Mouse (Mus musculus) neural tube, embryonic 11.5 days (tissue): ENCODE measurements at regions not wholly inside any gene's neighbourhood (a gene's known extent, or its start where the extent isn't known, plus 50 kb on each side); places are given as distances from the start of the nearest gene placed in this dataset.

Experiments
- ATAC-seq: fragments of 200-750 bp; cut with Nextera tagmentation; 2 replicates; pipeline ENCODE4 v1.8.0; 2017; ENCODE audit warnings: moderate number of reproducible peaks, mild to moderate bottlenecking, moderate TSS enrichment, moderate library complexity; ENCODE audit not compliant: insufficient read depth, low FRiP score, low TSS enrichment
- DNase-seq: peaks from one replicate; pipeline ENCODE4 v3.0.0-alpha.2; 2015; ENCODE audit warnings: low spot score
- H3K27ac ChIP-seq: fragments of 300-500 bp; sonication (generic); 2 replicates; pipeline ENCODE4 v1.5.1; 2014; ENCODE audit warnings: low read depth, mild to moderate bottlenecking, low read length
- H3K27me3 ChIP-seq: fragments of 300-500 bp; sonication (generic); 2 replicates; pipeline ENCODE4 v1.6.1; 2014; ENCODE audit warnings: mild to moderate bottlenecking, low read length, mixed read lengths; ENCODE audit not compliant: control insufficient read depth, insufficient read depth
- H3K36me3 ChIP-seq: fragments of 300-500 bp; sonication (generic); 2 replicates; pipeline ENCODE4 v1.6.1; 2014; ENCODE audit warnings: mild to moderate bottlenecking, low read length, moderate library complexity, mixed read lengths; ENCODE audit not compliant: control insufficient read depth, insufficient read depth
- H3K4me1 ChIP-seq: fragments of 300-500 bp; sonication (generic); 2 replicates; pipeline ENCODE4 v1.6.1; 2014; ENCODE audit warnings: low read length, mixed read lengths; ENCODE audit not compliant: control insufficient read depth, insufficient read depth
- H3K4me2 ChIP-seq: fragments of 300-500 bp; sonication (generic); 2 replicates; pipeline ENCODE4 v1.6.1; 2014; ENCODE audit warnings: low read depth, mild to moderate bottlenecking, moderate library complexity
- H3K4me3 ChIP-seq: fragments of 300-500 bp; sonication (generic); 2 replicates; pipeline ENCODE4 v1.5.1; 2014; ENCODE audit warnings: low read depth, low read length
- H3K9ac ChIP-seq: fragments of 300-500 bp; sonication (generic); 2 replicates; pipeline ENCODE4 v1.6.1; 2014; ENCODE audit warnings: mild to moderate bottlenecking, low read length
- H3K9me3 ChIP-seq: fragments of 300-500 bp; sonication (generic); 2 replicates; pipeline ENCODE4 v1.6.1; 2016; ENCODE audit warnings: low read length; ENCODE audit not compliant: control insufficient read depth
- WGBS: fragments of 180-500 bp; shearing (Covaris S2); extraction: QIAGEN DNeasy Blood & Tissue Kit; methylation state at CpG from one replicate; pipeline ENCODE4 v1.1.7; 2014; 5-methylcytosine and 5-hydroxymethylcytosine counted together

DNA sequence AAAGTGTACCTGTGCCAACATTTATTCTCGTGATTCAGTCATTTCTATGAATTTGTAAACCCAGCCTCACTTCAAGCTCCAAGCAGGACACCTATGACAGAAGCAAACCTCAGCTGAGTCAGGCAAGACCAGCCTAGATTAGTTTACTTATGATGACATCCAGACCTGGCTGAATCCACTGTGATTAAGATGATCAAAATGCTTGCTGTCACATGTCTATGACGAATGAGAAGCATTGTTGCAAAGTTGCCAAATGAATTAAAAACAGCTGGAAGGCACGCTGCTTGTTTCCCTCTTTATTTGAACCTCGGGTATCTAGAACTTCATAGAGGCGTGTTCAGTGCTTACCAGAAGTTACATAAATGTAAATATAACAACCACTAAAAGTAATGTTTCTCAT is 95.9 kb upstream of the Itga4 start:
- no peaks in the 10 kb centered on the region for H3K4me1 ChIP-seq
- no peak for DNase-seq
- no peak overlapping the region for H3K9ac ChIP-seq
- no peak for ATAC-seq
- no peaks in the 10 kb centered on the region for H3K36me3 ChIP-seq
- no peaks in the 10 kb centered on the region for H3K27me3 ChIP-seq
- no peak overlapping the region for H3K27ac ChIP-seq
- no peak overlapping the region for H3K4me2 ChIP-seq
- H3K9me3 ChIP-seq = no peaks in the 10 kb centered on the region
- 88% methylated on average over 5 of the region's 5 CpGs for WGBS
- no peak overlapping the region for H3K4me3 ChIP-seq

DNA sequence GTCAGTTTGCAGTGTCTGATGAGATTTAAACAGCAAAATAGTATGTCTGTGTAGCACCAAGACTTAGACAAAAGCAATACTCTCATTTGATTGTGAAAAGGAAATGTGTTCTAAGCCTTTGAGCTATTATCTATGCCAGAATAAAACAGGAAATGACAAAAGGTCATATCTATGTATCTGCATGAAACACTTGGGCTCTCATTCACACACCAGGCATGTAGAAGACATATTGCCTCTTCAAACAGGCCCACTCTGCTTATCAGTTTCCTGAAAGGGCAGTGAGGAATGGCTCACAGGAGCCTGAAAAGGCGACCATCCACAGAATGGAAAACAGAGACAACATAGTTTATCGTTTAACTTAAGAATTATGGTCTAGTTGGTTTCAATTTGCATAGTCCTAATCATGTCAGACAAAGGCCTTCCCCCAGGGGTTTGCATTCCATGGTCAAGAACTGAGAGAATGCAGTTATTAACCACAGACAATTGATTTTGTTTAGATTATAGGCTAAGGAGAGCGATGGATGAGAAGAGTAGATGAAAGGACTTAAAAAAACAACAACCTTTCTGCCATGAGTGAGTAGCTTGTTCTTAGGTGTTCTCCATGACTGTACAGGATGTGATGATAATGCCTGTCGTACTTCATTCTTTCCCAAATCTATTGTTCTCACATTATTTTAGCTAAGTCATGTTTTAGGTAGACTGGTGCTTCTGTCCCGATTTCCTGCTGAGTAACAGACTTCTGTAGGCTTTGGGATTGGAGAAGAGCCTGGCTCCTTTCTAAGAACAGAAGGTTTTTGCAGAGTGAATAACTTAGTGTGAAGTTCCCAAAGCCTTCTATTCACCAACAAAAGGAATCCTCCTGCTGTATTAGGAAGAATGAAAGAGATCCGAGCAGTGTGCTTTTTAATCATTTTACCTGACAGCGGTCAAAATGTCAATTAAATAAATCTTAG is 82.0 kb upstream of the Itga4 start:
- Histone ChIP-seq H3K9me3 (no peaks in the 10 kb centered on the region), H3K27me3 (no peaks in the 10 kb centered on the region), H3K9ac (no peak overlapping the region), H3K4me3 (no peak overlapping the region), H3K4me1 (no peaks in the 10 kb centered on the region), H3K27ac (no peak overlapping the region), H3K36me3 (no peaks in the 10 kb centered on the region), H3K4me2 (no peak overlapping the region)
- WGBS = 62% methylated on average over 7 of the region's 7 CpGs
- DNase-seq = no peak
- ATAC-seq = no peak

DNA sequence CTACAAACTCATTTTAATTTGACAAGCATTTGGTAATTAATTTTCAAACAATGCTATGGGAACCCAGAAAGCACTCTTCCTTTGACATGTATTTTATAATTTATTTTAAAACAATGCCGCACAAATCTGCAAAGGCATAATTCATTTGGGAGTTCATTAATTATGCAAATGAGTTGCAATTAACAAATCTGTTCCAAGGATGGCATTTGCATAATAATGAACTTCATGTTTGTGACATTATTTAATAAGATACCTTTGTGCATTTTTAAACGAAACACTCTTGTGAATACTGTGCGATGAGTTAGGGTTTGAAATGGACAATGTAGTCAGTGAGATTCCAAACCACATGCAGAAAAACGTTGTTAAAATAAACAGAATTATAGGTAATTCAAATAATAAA is 80.9 kb upstream of the Itga4 start:
- no peak for ATAC-seq
- Histone ChIP-seq H3K9ac (no peak overlapping the region), H3K4me2 (no peak overlapping the region), H3K27ac (no peak overlapping the region), H3K27me3 (no peaks in the 10 kb centered on the region), H3K36me3 (no peaks in the 10 kb centered on the region), H3K4me1 (no peaks in the 10 kb centered on the region), H3K4me3 (no peak overlapping the region), H3K9me3 (no peaks in the 10 kb centered on the region)
- 94% methylated on average over 4 of the region's 4 CpGs for WGBS
- no peak for DNase-seq

DNA sequence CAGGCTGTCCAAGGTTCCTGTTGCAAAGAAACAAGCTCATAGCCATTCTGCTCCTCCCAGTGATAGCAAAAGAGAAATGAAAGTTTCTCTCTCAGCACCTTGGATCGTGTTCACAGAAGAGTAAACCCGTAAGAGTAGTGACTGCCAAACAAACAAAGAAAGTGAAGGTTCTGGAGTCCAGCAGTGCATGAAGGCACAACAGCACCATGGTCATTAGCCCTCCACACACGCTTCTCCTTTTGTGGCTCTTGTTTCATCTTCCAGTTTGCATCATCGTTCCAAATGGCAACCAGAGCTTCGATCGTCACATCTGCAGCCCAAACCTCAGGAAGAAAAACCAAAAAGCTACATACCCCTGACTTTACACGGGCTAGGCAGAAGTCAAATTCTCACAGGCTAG is 74.4 kb upstream of the Itga4 start:
- DNase-seq (no peak), ATAC-seq (no peak)
- H3K27ac ChIP-seq = no peak overlapping the region
- H3K9ac ChIP-seq = no peak overlapping the region
- no peak overlapping the region for H3K4me3 ChIP-seq
- WGBS = 66% methylated on average over 7 of the region's 7 CpGs
- no peaks in the 10 kb centered on the region for H3K27me3 ChIP-seq
- H3K9me3 ChIP-seq = no peaks in the 10 kb centered on the region
- no peak overlapping the region for H3K4me2 ChIP-seq
- H3K36me3 ChIP-seq = no peaks in the 10 kb centered on the region
- no peaks in the 10 kb centered on the region for H3K4me1 ChIP-seq

DNA sequence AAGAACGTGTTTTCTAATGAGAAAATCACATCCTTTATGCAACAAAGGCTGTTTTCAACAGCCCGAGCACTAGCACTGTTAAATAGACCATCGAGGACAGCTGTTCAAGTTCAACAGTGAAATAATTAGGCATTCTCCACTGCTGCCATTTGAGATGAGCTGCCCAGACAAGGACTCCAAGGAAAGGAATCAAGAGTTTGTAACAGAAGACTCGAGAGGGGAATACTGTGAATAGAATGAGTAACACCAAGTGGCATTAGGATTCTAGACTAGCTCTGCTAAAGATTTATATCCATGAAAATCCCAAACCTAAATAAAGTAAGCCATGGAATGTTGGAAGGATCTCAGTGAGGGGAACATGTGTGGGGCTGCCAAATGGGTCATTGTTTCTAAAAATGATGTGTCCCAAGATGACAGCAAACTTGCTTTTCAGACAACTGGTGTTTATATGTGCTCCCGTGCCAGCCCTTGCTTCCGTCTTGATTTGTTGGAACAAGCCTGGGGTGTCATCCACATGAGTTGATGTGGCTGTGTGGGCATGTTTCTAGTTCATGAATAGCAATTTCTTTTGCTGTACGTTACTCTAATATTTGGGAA is 72.1 kb upstream of the Itga4 start:
- H3K4me2 ChIP-seq = no peak overlapping the region
- no peak for ATAC-seq

DNA sequence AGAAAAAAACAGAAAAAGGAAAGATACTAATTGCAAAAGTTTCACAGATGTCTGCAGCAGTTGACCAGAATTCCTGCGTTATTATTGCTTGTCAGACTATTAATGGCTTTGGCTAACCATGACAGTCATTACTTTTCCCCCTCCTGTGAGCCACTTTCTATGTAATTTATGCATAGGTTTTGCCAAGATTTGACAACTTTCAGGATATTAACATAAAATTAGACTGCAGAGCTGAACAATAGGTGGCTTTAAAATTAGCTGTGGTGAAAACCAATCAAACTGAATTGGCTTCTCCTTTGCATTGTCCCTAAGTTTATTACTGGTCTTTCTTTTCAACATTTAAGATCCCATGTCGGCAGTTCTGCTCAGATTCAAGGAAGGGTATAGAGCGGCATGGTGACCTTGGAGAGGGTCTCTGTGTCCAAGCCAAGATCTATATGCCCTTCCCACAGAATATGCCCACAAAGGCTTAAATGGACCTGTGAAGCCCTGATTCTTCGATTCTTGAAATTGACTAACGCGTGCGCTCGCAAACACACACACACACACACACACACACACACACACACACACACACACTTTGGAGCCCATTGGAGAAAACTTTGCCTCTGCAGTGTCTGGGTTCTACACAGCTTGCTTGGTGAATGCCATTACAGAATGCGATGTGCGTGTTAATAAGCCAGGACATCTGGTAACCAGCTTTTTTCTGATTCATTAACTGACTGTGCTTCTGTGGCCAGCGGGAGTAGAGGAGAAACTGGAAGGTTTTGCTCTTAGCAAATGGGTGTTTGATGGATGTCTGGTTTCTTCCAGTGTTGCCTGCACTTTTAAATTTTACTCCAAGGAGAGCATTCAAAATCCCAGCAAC is 69.8 kb upstream of the Itga4 start:
- no peaks in the 10 kb centered on the region for H3K27me3 ChIP-seq
- no peak overlapping the region for H3K4me3 ChIP-seq
- 76% methylated on average over 11 of the region's 11 CpGs for WGBS
- no peaks in the 10 kb centered on the region for H3K36me3 ChIP-seq
- no peak overlapping the region for H3K27ac ChIP-seq
- H3K4me1 ChIP-seq = no peaks in the 10 kb centered on the region
- DNase-seq (no peak), ATAC-seq (no peak)
- H3K4me2 ChIP-seq = no peak overlapping the region
- no peak overlapping the region for H3K9ac ChIP-seq
- no peaks in the 10 kb centered on the region for H3K9me3 ChIP-seq

More for the DNA sequence above, 72.1 kb upstream of the Itga4 start:
- Histone ChIP-seq H3K36me3 (no peaks in the 10 kb centered on the region), H3K27ac (no peak overlapping the region), H3K9ac (no peak overlapping the region), H3K27me3 (no peaks in the 10 kb centered on the region), H3K4me3 (no peak overlapping the region), H3K9me3 (no peaks in the 10 kb centered on the region), H3K4me1 (no peaks in the 10 kb centered on the region)
- WGBS = 70% methylated on average over 7 of the region's 7 CpGs
- no peak for DNase-seq

DNA sequence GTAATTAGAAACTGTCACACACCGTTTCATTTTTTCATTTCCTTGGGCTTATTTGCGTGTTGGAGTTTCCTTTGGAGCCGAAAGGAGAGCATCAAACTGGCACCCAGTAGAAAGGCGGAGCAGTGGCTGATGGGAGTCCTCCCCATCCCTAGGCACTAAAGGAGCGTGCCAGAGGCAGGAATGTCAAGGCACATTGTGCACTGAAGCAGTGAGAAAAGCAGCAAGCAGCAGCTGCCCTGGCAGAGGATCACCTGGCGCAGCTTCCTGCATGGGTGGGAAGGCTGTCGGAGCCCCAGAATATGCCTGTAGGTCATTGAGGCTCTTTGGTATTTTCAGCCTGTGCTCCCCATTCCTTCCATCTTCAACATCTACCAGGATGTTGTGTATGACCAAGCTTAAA is 68.3 kb upstream of the Itga4 start:
- H3K4me1 ChIP-seq = no peaks in the 10 kb centered on the region
- DNase-seq = no peak
- ATAC-seq = no peak
- no peak overlapping the region for H3K4me2 ChIP-seq
- no peak overlapping the region for H3K4me3 ChIP-seq
- H3K27ac ChIP-seq = no peak overlapping the region
- H3K9me3 ChIP-seq = no peaks in the 10 kb centered on the region
- no peaks in the 10 kb centered on the region for H3K36me3 ChIP-seq
- H3K9ac ChIP-seq = no peak overlapping the region
- no peaks in the 10 kb centered on the region for H3K27me3 ChIP-seq
- 89% methylated on average over 7 of the region's 7 CpGs for WGBS

DNA sequence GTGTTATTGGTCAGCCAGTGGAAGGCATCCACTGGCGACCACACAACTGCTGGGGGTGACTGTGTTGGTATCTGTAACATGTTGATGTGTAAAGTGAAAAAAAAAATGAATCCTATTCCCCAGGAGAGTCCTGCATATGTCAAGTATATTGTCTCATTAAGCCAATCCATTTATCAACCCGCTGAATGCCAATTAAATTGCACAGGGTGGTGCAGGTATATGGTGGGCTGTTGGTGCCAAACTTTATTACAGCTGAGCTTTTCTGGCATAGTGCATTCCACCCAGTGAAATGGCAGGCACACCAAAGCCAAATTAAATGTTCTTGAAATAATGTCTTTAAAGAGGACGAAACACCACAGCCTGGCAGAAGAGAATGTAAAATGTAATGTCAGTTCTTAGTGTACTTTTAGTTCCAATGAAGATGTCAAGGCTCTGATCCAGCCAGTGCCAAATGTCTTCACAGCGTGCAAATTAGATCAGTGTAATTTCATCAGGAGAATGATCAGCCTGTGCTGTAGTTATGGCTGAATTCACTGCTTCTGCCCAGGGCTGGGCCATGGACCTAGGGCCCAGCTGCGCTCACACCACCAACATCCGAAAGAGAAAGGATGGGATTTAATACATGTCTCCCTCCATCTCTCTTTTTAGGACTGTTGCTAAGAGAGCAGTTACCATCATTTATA is 66.6 kb upstream of the Itga4 start:
- H3K4me1 ChIP-seq = no peaks in the 10 kb centered on the region
- DNase-seq (no peak), ATAC-seq (no peak)
- H3K4me3 ChIP-seq = no peak overlapping the region
- no peaks in the 10 kb centered on the region for H3K9me3 ChIP-seq
- no peak overlapping the region for H3K4me2 ChIP-seq
- 91% methylated on average over 6 of the region's 6 CpGs for WGBS
- no peaks in the 10 kb centered on the region for H3K36me3 ChIP-seq
- no peaks in the 10 kb centered on the region for H3K27me3 ChIP-seq
- H3K9ac ChIP-seq = no peak overlapping the region
- H3K27ac ChIP-seq = no peak overlapping the region
